Mouse (Mus musculus): ENCODE data around the gene Mnx1.
"Not testable (repeated sequence)": the region's sequence is repeated elsewhere in the genome, so short reads cannot be mapped to it uniquely, and the experiment has no call there.

Gene Mnx1

GRCm38 (mm10) chr5:29469501-29469900 lies 8.8 kb downstream of the Mnx1 start:
- no peak for DNase-seq (ENCODE audit: low read depth, low spot score)

- DNase-seq (ENCODE audit: low read depth, low spot score), result no peak
Observed at GRCm38 (mm10) chr5:29468351-29469065, 9.8 kb downstream of the Mnx1 start.

GRCm38 (mm10) chr5:29467489-29468350 lies 10.6 kb downstream of the Mnx1 start:
- no peak for DNase-seq (ENCODE audit: low read depth, low spot score)

DNA sequence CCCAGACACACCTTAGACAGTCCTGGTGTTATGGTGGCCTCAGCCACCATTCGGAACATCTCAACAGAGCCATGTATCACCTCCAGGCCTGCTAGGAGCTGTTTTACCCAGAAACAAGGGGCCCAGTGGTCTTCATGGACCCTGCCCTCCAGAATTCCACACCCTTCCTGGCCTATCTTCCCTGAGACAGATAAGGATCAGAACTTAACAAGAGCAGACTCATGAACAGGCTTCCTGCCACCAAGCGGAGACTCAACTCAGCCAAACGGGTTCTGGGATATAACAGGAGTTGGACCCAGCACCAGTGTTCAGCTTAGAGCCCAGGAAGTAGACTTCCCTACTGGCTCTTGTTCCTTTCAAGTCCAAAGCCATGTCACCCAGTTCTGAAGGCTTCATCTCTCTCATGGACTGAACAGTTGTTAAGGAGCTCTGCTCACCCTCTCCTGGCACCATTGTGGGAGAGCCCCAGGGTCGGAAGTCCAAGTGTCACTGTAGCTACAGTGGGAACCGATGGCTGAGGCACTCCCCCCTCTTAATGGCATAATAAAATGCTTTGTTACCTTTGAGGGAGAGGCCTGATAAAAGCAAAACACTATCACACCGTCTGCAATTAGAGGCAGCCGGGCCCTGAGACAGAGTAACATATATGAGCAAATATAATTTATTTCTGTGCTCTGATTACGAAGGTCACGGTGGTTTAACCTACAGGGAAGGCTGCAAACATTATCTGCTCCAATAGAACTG lies 15.2 kb downstream of the Mnx1 start:
- no peak for DNase-seq (ENCODE audit: low read depth, low spot score)

DNA sequence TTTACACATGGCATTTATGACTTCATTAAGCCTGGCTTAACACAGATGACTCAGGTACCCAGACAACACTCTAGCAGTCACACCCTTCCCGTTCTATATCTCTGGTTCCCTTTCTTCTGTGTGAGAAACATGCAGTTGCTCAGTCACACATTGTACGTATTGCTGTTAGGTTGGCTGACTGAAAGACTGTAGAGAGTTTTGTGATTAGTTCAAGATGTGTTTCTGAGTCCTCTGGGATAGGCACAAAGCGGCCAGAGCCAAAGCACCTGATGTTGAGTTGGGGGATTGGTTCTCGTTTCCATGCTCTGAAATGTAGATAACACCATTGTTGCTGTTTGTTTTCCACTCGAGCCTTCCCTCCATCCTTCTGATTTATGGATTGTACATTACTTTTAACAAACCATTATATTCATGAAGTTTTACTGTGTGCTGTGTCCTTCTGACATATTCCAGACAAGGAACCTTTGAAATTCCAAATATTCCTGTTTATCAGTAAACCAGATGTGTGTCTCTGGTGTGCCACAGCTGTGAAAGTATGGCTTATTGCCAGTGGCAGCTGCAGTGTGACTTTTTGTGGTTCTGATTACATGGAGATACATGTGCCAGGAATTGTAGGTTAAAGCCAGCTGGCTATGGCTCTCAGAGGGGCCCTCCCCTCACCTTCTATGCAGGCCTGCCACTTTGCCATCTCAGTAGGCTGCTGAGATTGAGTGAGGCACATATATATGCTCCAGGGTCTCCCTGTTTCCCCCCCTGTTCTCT lies 21.2 kb downstream of the Mnx1 start:
- no peak for DNase-seq (ENCODE audit: low read depth, low spot score)

DNA sequence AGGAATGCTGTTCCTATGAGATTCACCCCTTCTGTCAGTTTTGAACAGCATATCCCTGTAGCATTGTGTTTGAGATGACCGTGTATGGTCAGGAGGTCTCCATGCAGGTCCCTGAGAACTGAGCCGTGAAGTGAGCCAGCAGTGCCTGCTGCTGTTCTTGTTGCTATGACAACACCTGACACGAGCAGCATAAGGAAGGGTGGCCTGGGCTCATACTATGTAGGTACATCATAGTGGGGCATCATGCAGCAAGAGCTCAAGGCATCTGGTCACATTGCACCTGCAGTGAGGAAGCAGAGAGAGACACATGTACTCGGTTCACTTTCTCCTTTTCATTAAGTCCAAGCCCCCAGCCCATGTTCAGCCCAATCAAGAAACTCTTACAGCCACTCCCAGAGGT lies 25.9 kb downstream of the Mnx1 start:
- DNase-seq (ENCODE audit: low read depth, low spot score), result no peak

DNA sequence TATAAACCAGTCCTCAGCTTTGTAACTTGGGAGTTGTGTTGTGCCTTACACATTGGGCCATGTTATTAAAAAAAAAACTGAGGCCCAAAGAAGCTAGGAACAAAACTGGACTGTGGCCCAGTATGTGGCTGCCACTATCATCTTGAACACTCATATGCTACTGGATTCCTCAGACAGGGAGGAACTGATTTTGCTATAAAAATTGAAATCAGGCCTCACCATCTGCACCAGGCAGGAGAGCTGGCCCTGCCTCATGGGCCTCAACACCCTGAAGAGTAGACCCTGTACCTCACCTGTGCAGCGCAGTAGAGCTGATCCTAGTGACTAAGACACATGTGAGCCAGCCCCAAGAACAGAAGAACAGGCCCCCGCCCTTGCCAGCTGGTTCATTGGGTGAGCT lies 33.0 kb downstream of the Mnx1 start:
- DNase-seq (ENCODE audit: low read depth, low spot score), result no peak

DNA sequence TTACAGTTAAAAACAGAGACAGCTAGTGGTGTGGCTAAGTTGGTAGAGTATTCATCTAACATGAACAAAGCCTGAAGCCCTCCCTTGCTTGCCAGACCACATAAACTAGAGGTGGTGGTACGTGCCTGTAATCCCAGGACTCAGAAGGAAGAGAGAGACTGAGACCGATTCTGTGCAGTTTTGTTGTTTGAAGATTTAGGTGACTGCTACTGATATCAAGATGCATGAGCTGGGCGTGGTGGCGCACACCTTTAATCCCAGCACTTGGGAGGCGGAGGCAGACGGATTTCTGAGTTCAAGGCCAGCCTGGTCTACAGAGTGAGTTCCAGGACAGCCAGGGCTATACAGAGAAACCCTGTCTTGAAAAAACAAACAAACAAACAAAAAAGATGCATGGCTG lies 41.5 kb downstream of the Mnx1 start:
- DNase-seq (ENCODE audit: low read depth, low spot score), result not testable (repeated sequence)

DNA sequence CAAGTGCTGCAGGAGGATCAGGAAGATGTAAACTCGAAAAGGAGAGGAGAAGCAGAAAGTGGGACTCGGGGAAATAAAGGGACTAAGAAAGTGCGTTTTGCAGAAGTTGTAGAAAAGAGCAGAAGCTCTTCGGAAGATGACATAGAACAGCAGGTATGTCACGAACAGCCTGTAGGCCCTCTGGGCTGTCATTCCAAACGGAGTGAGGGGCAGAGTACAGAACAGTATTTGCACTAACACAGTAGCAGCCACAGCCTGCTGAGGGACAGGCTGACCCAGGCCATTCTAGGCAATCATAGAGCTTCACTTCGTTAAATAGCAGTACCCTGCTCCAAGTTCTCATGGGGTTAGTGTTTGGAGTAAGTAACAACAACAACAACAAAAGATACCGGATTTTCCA lies 42.8 kb downstream of the Mnx1 start:
- DNase-seq (ENCODE audit: low read depth, low spot score), result no peak

DNA sequence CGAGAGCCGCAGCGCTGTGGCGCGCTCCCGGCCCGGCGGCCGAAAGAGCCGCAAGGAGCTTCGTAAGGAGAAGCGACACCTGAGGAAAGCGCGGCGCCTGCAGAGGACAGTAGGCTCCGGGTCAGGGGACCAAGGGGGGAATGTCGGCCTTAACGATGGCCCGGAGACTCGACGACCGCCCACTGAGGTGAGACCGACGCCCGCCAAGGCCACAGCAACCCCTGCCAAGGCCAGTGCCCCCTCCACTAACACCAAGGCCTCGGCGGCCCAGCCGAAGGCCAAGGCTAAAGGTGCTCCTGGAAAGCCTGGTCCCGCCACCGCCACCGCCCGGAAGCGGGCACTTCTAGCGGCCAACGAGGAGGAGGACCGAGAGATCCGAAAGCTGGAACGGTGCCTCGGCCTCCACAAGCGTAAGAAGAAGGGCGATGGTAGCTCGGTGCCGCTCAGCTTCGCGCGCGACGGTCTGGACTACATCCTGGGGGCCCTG lies 43.4 kb downstream of the Mnx1 start:
- peak; percentile 23 for DNase-seq (ENCODE audit: low read depth, low spot score)

DNA sequence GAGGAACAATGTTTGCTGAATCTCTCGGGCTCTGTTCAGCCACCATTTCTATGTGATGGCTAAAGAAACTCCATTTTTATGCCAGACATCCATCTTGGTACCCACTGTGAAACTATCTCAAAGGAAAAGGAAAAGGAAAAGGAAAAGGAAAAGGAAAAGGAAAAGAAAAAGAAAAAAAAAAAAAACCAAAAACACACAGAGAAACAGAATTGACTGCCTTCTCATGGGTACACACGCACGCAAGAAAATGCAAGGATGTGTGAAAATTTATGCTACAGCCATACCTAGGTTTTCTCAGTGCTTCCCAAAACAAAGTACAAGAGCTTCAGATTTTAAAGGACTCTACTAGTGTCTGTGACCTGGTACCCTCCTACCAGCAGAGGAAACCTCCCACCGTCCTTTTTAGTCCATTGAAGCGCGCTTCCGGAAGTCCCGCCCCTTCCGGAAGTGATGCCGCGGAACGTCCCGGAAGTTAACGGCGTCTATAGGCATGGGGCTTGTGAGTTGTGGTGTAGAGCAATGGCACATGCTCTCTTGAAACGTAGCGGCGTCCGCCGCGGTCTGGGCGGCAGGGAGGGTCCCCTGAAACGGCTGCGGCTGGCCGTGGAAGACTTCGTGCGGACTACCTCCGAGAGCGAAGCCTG lies 43.9 kb downstream of the Mnx1 start, which contains the start of gene Nom1:
Gene Nom1 (plus strand): TSS at position 437 of the 644 bp plus-strand sequence.
- DNase-seq (ENCODE audit: low read depth, low spot score), result peak; percentile 94

DNA sequence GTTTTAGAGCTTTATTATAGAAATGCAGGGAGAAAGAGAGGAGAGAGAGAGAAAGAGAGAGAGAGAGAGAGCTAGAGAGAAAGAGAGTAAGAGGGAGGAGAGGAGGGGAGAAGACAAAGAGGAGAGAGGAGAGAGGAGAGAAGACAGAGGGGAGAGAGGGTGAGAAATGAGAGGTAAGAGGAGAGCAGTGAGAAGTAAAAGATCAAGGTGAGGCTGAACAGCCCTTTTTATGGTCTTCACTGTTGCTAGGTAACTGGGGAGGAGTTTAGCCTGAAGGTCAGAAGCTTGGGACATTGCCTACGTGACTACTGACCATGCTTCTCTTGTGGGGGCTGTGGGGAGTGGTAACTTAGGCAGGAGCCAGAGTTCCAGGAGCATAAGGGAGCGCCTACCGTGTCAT lies 54.9 kb downstream of the Mnx1 start:
- DNase-seq (ENCODE audit: low read depth, low spot score), result not testable (repeated sequence)
